Mouse (Mus musculus) E14TG2a.4 (cell line): ENCODE results near the gene Rph3a.

Experiments
- H3K27me3 ChIP-seq: 2 replicates; pipeline ENCODE4 v1.6.1; 2014; ENCODE audit warnings: low read length, control low read depth; ENCODE audit not compliant: insufficient read depth
- H3K36me3 ChIP-seq: 2 replicates; pipeline ENCODE4 v1.6.1; 2014; ENCODE audit warnings: low read length, control low read depth; ENCODE audit not compliant: insufficient read depth
- H3K4me1 ChIP-seq: replicated peaks from 2 replicates; pipeline ENCODE4 v1.6.1; 2014; ENCODE audit warnings: low read depth, low read length, control low read depth
- H3K4me3 ChIP-seq: replicated peaks from 2 replicates; pipeline ENCODE4 v1.5.1; 2014; ENCODE audit warnings: mild to moderate bottlenecking, low read length
- H3K9me3 ChIP-seq: 2 replicates; pipeline ENCODE4 v1.6.1; 2014; ENCODE audit warnings: low read length, control low read depth
- CTCF ChIP-seq: conservative IDR thresholded peaks from 2 replicates; pipeline ENCODE4 v1.5.1; 2014; ENCODE audit warnings: low read length
- NANOG ChIP-seq: IDR thresholded peaks from 2 replicates; pipeline ENCODE4 v1.6.1; 2014; ENCODE audit warnings: borderline replicate concordance, low read length, mixed read lengths
- POU5F1 ChIP-seq: IDR thresholded peaks from 2 replicates; pipeline ENCODE4 v1.6.1; 2014; ENCODE audit warnings: low read length, borderline replicate concordance

The Rph3a gene

GRCm38 (mm10) chr5:121016405-121016804 lies 6.5 kb upstream of the Rph3a start:
- TF ChIP-seq POU5F1: no peak
- no peak for TF ChIP-seq NANOG
- no peak for TF ChIP-seq CTCF
- Histone ChIP-seq H3K27me3 (peaks cover 67% of the 10 kb centered on the region), H3K36me3 (no peaks in the 10 kb centered on the region), H3K4me1 (0 out of 2 replicates have a peak, but pooled peaks cover 4% of the 10 kb centered on the region), H3K4me3 (no peak overlapping the region), H3K9me3 (no peaks in the 10 kb centered on the region)

- H3K36me3 ChIP-seq: no peaks in the 10 kb centered on the region
- H3K9me3 ChIP-seq: no peaks in the 10 kb centered on the region
- TF ChIP-seq POU5F1 (no peak), CTCF (no peak), NANOG (no peak)
- H3K27me3 ChIP-seq: peaks cover 66% of the 10 kb centered on the region
- no peak overlapping the region for H3K4me3 ChIP-seq
- H3K4me1 ChIP-seq: peaks cover 11% of the 10 kb centered on the region
These were observed 4.6 kb upstream of the Rph3a start for GRCm38 (mm10) chr5:121014496-121014895.

GRCm38 (mm10) chr5:121011962-121012361 lies 2.1 kb upstream of the Rph3a start:
- H3K9me3 ChIP-seq: no peaks in the 10 kb centered on the region
- H3K27me3 ChIP-seq: peaks cover 69% of the 10 kb centered on the region
- no peak overlapping the region for H3K4me3 ChIP-seq
- no peak for TF ChIP-seq CTCF
- no peak for TF ChIP-seq POU5F1
- TF ChIP-seq NANOG: no peak
- no peaks in the 10 kb centered on the region for H3K36me3 ChIP-seq
- H3K4me1 ChIP-seq: peaks cover 33% of the 10 kb centered on the region

GRCm38 (mm10) chr5:121009406-121009805 lies 486 bp downstream of the Rph3a start:
- TF ChIP-seq CTCF: no peak
- Histone ChIP-seq H3K36me3 (no peaks in the 10 kb centered on the region), H3K27me3 (peaks cover 71% of the 10 kb centered on the region), H3K9me3 (no peaks in the 10 kb centered on the region), H3K4me3 (peak overlapping the region; percentile 57), H3K4me1 (peaks cover 53% of the 10 kb centered on the region)

- H3K36me3 ChIP-seq: no peaks in the 10 kb centered on the region
- peak overlapping the region; percentile 57 for H3K4me3 ChIP-seq
- H3K9me3 ChIP-seq: no peaks in the 10 kb centered on the region
- peaks cover 72% of the 10 kb centered on the region for H3K27me3 ChIP-seq
- H3K4me1 ChIP-seq: peaks cover 61% of the 10 kb centered on the region
- TF ChIP-seq CTCF: no peak
- TF ChIP-seq POU5F1: no peak
- no peak for TF ChIP-seq NANOG
These were observed 1.3 kb downstream of the Rph3a start for GRCm38 (mm10) chr5:121008411-121009239.

- H3K27me3 ChIP-seq: peaks cover 73% of the 10 kb centered on the region
- H3K4me1 ChIP-seq: peaks cover 69% of the 10 kb centered on the region
- TF ChIP-seq NANOG (no peak), POU5F1 (no peak), CTCF (no peak)
- no peaks in the 10 kb centered on the region for H3K9me3 ChIP-seq
- no peaks in the 10 kb centered on the region for H3K36me3 ChIP-seq
- H3K4me3 ChIP-seq: no peak overlapping the region
These were observed 2.3 kb downstream of the Rph3a start for GRCm38 (mm10) chr5:121007563-121007962.

GRCm38 (mm10) chr5:121007130-121007529 lies 2.8 kb downstream of the Rph3a start:
- no peaks in the 10 kb centered on the region for H3K9me3 ChIP-seq
- TF ChIP-seq POU5F1 (no peak), NANOG (no peak), CTCF (no peak)
- H3K36me3 ChIP-seq: no peaks in the 10 kb centered on the region
- peaks cover 70% of the 10 kb centered on the region for H3K4me1 ChIP-seq
- no peak overlapping the region for H3K4me3 ChIP-seq
- H3K27me3 ChIP-seq: peaks cover 76% of the 10 kb centered on the region

GRCm38 (mm10) chr5:121006176-121006575 lies 3.7 kb downstream of the Rph3a start:
- Histone ChIP-seq H3K4me3 (no peak overlapping the region), H3K27me3 (peaks cover 67% of the 10 kb centered on the region), H3K9me3 (no peaks in the 10 kb centered on the region), H3K36me3 (no peaks in the 10 kb centered on the region), H3K4me1 (peaks cover 77% of the 10 kb centered on the region)
- TF ChIP-seq POU5F1 (no peak), CTCF (no peak), NANOG (no peak)

- peaks cover 58% of the 10 kb centered on the region for H3K27me3 ChIP-seq
- H3K4me1 ChIP-seq: peaks cover 74% of the 10 kb centered on the region
- peak overlapping the region; percentile 48 for H3K4me3 ChIP-seq
- TF ChIP-seq CTCF: no peak
- TF ChIP-seq NANOG: no peak
- TF ChIP-seq POU5F1: no peak
- no peaks in the 10 kb centered on the region for H3K9me3 ChIP-seq
- no peaks in the 10 kb centered on the region for H3K36me3 ChIP-seq
These were observed 6.1 kb downstream of the Rph3a start for GRCm38 (mm10) chr5:121003781-121004180.
